Mouse (Mus musculus) ES-Bruce4 (cell line): ENCODE measurements around the gene Med20.

Experiments used
- CTCF ChIP-seq: IDR thresholded peaks from one replicate; pipeline ENCODE4 v1.8.1; 2011; ENCODE audit warnings: low read depth, low read length
- EP300 ChIP-seq: IDR thresholded peaks from 2 replicates; pipeline ENCODE4 v1.6.1; 2011; ENCODE audit warnings: low read depth, low read length; ENCODE audit not compliant: insufficient read depth
- POLR2A ChIP-seq: IDR thresholded peaks from one replicate; pipeline ENCODE4 v1.8.1; 2011; ENCODE audit warnings: low read length; ENCODE audit not compliant: insufficient read depth

GRCm38 (mm10) chr17:47588517-47588916, 22.9 kb upstream of the Med20 start:
- no peak for TF ChIP-seq EP300
- no peak for TF ChIP-seq POLR2A
- no peak for TF ChIP-seq CTCF
